Mouse (Mus musculus): ENCODE measurements around the gene Rnf166.

The Rnf166 gene

GRCm38 (mm10) chr8:122459990-122460389 lies 15.9 kb downstream of the Rnf166 start:
- TF ChIP-seq GATA4 (IDR thresholded peaks at IDR 0.05; ENCODE audit: insufficient replicate concordance, low read length) = no peak

GRCm38 (mm10) chr8:122459218-122459900 lies 16.5 kb downstream of the Rnf166 start:
- no peak for TF ChIP-seq GATA4 (IDR thresholded peaks at IDR 0.05; ENCODE audit: insufficient replicate concordance, low read length)

- no peak for TF ChIP-seq GATA4 (IDR thresholded peaks at IDR 0.05; ENCODE audit: insufficient replicate concordance, low read length)
Measured at GRCm38 (mm10) chr8:122457171-122457570, 18.7 kb downstream of the Rnf166 start.

GRCm38 (mm10) chr8:122454409-122454808 lies 21.5 kb downstream of the Rnf166 start:
- TF ChIP-seq GATA4 (IDR thresholded peaks at IDR 0.05; ENCODE audit: insufficient replicate concordance, low read length) = no peak

GRCm38 (mm10) chr8:122452154-122452553 lies 23.7 kb downstream of the Rnf166 start:
- TF ChIP-seq GATA4 (IDR thresholded peaks at IDR 0.05; ENCODE audit: insufficient replicate concordance, low read length) = no peak

GRCm38 (mm10) chr8:122451161-122451703 lies 24.6 kb downstream of the Rnf166 start:
- TF ChIP-seq GATA4 (IDR thresholded peaks at IDR 0.05; ENCODE audit: insufficient replicate concordance, low read length) = no peak

- TF ChIP-seq GATA4 (IDR thresholded peaks at IDR 0.05; ENCODE audit: insufficient replicate concordance, low read length) = no peak
Measured at GRCm38 (mm10) chr8:122445203-122445602, 30.7 kb downstream of the Rnf166 start.

GRCm38 (mm10) chr8:122444058-122444748 lies 31.7 kb downstream of the Rnf166 start:
- TF ChIP-seq GATA4 (IDR thresholded peaks at IDR 0.05; ENCODE audit: insufficient replicate concordance, low read length) = peak; percentile 65; the same call in 1 of the 2 replicates

- no peak for TF ChIP-seq GATA4 (IDR thresholded peaks at IDR 0.05; ENCODE audit: insufficient replicate concordance, low read length)
Measured at GRCm38 (mm10) chr8:122443262-122444006, 32.4 kb downstream of the Rnf166 start, which contains the start of gene Mvd. Gene Mvd (minus strand): TSS chr8:122443422.

GRCm38 (mm10) chr8:122442781-122443180 lies 33.1 kb downstream of the Rnf166 start:
- no peak for TF ChIP-seq GATA4 (IDR thresholded peaks at IDR 0.05; ENCODE audit: insufficient replicate concordance, low read length)

- TF ChIP-seq GATA4 (IDR thresholded peaks at IDR 0.05; ENCODE audit: insufficient replicate concordance, low read length) = no peak
Measured at GRCm38 (mm10) chr8:122442356-122442755, 33.5 kb downstream of the Rnf166 start.

GRCm38 (mm10) chr8:122441326-122441725 lies 34.5 kb downstream of the Rnf166 start:
- no peak for TF ChIP-seq GATA4 (IDR thresholded peaks at IDR 0.05; ENCODE audit: insufficient replicate concordance, low read length)

- no peak for TF ChIP-seq GATA4 (IDR thresholded peaks at IDR 0.05; ENCODE audit: insufficient replicate concordance, low read length)
Measured at GRCm38 (mm10) chr8:122439336-122439735, 36.5 kb downstream of the Rnf166 start.

- TF ChIP-seq GATA4 (IDR thresholded peaks at IDR 0.05; ENCODE audit: insufficient replicate concordance, low read length) = no peak
Measured at GRCm38 (mm10) chr8:122437708-122438331, 38.0 kb downstream of the Rnf166 start.

- TF ChIP-seq GATA4 (IDR thresholded peaks at IDR 0.05; ENCODE audit: insufficient replicate concordance, low read length) = no peak
Measured at GRCm38 (mm10) chr8:122436586-122437125, 39.2 kb downstream of the Rnf166 start.
